ENCODE assay signal across 8 mouse cellular contexts in genomic region chr2:154436458-154437190, GRCm38 (mm10). TPM values are rescaled to one million over a fixed set of nuclear protein-coding genes. Genes with fewer than 3 reads are reported as not detected.
DNase-seq lines count a peak whose midpoint lies in the region; ATAC-seq and TF ChIP-seq lines count a peak whose summit lies in the region.

Gene Cbfa2t2 (plus strand): TSS chr2:154436481.

- peak within 1 kb of the TSS; percentile 97 for H3K9ac ChIP-seq in forebrain, embryonic 14.5 days (ENCODE audit: low read length)

- H3K4me2 ChIP-seq in forebrain, embryonic 14.5 days (ENCODE audit: low read length) = peak within 1 kb of the TSS; percentile 71

- ATAC-seq in forebrain, embryonic 14.5 days = peak; percentile 86
- peak; percentile 28; the same call in 1 of the 2 replicates for ATAC-seq in megakaryocyte, adult 5-6 weeks (ENCODE audit: poor library complexity, severe bottlenecking)

- peak within 1 kb of the TSS; percentile 97 for H3K4me3 ChIP-seq in forebrain, embryonic 14.5 days (ENCODE audit: low read depth, low read length)
- H3K4me3 ChIP-seq in hindbrain, embryonic 10.5 days = peak within 1 kb of the TSS; percentile 98
- H3K4me3 ChIP-seq in small intestine, adult 2 months (ENCODE audit: low read depth, low read length) = peak within 1 kb of the TSS; percentile 93

- no peaks in the 10 kb centered on the region for H3K27me3 ChIP-seq in forebrain, embryonic 14.5 days (replicated peaks; ENCODE audit: control insufficient read depth, insufficient read depth, low read length)
- H3K27me3 ChIP-seq in hindbrain, embryonic 10.5 days (ENCODE audit: insufficient read depth, poor library complexity, severe bottlenecking) = no peaks in the 10 kb centered on the region
- no peaks in the 10 kb centered on the region for H3K27me3 ChIP-seq in small intestine, adult 2 months (ENCODE audit: control insufficient read depth, insufficient read depth, low read length)

- H3K36me3 ChIP-seq in forebrain, embryonic 14.5 days (ENCODE audit: control insufficient read depth, insufficient read depth, low read length) = no peaks in the 10 kb centered on the region
- peaks cover 11% of the 10 kb centered on the region; the same call in 1 of the 2 replicates for H3K36me3 ChIP-seq in hindbrain, embryonic 10.5 days
- H3K36me3 ChIP-seq in small intestine, adult 2 months (ENCODE audit: control insufficient read depth, insufficient read depth, low read length) = no peaks in the 10 kb centered on the region

- no peak for TF ChIP-seq CTCF in small intestine, adult 2 months (IDR thresholded peaks at IDR 0.05; ENCODE audit: extremely low read depth, insufficient read length, insufficient replicate concordance, low read depth, low read length)

- no peak; the same call in 1 of the 2 replicates for TF ChIP-seq POLR2A in small intestine, adult 2 months (IDR thresholded peaks at IDR 0.05; ENCODE audit: low read depth, low read length)

- H3K4me1 ChIP-seq in forebrain, embryonic 14.5 days (ENCODE audit: control insufficient read depth, insufficient read depth, low read length) = peaks cover 19% of the 10 kb centered on the region
- peaks cover 44% of the 10 kb centered on the region for H3K4me1 ChIP-seq in hindbrain, embryonic 10.5 days (replicated peaks)
- H3K4me1 ChIP-seq in small intestine, adult 2 months (ENCODE audit: control insufficient read depth, insufficient read depth, insufficient read length, low read length) = peaks cover 2% of the 10 kb centered on the region; the same call in 1 of the 2 replicates

- DNase-seq in cerebellum, adult 11 months = peak; percentile 62
- DNase-seq in cerebellum, postnatal 10 days = no peak
- peak; percentile 37 to 43 for DNase-seq in adrenal gland, postnatal 4 days (ENCODE audit: low spot score in 2 of 2)
- peak; percentile 54 for DNase-seq in forebrain, embryonic 14.5 days (ENCODE audit: low spot score)
- peak; percentile 76 for DNase-seq in hindbrain, embryonic 10.5 days (ENCODE audit: low spot score)
- no peak for DNase-seq in layer of hippocampus, postnatal 36 days

- H3K27ac ChIP-seq in forebrain, embryonic 14.5 days (ENCODE audit: low read depth, low read length) = peak within 1 kb of the TSS; percentile 94
- peak within 1 kb of the TSS; percentile 98 for H3K27ac ChIP-seq in hindbrain, embryonic 10.5 days
- H3K27ac ChIP-seq in small intestine, adult 2 months (ENCODE audit: insufficient read depth, low read depth, low read length) = peak within 1 kb of the TSS; percentile 61

- WGBS in forebrain, embryonic 14.5 days = 1% methylated on average over 52 of the region's 70 CpGs
- whole genome bisulfite sequencing in hindbrain, embryonic 10.5 days = under 1% methylated on average over 70 of the region's 70 CpGs
- under 1% methylated on average over 65 of the region's 70 CpGs for WGBS in small intestine, adult 2 months

- H3K9me3 ChIP-seq in forebrain, embryonic 14.5 days (replicated peaks; ENCODE audit: control insufficient read depth, low read length) = no peaks in the 10 kb centered on the region
- no peaks in the 10 kb centered on the region for H3K9me3 ChIP-seq in hindbrain, embryonic 10.5 days

RNA-seq across cellular contexts. Expression of gene Cbfa2t2, which starts in this region (rescaled TPM):
- 10 to 100 TPM; 45.8 to 60.4 TPM for total RNA-seq in adrenal gland, postnatal 4 days (2021)
- 51.9 and 59.4 TPM in 2 replicates for polyA plus RNA-seq in forebrain, embryonic 14.5 days (2014; fragmentation: Nextera tagmentation; extraction: Ambion mirVana)
- polyA plus RNA-seq in hindbrain, embryonic 10.5 days (2016; fragmentation: Nextera tagmentation; extraction: Ambion mirVana) = 79.1 and 84.9 TPM in 2 replicates
- total RNA-seq in layer of hippocampus, postnatal 36 days (2021) = 10 to 100 TPM; 49.7 to 57.7 TPM
- 13.7 and 19.1 TPM in 2 replicates for total RNA-seq in megakaryocyte, adult 5-6 weeks (2015)
- 7.5 and 22.8 TPM in 2 replicates for total RNA-seq in megakaryocyte, adult 5-6 weeks (2017)
- polyA plus RNA-seq in small intestine, adult 2 months (2012; rRNA removed) = 3.6 and 9.8 TPM in 2 replicates

Comparison
In these comparisons a context has a peak if more than half of its experiments do, and no peak if none do; other contexts are left out.
1. DNase-seq: peak in cerebellum, adult 11 months (single experiment), adrenal gland, postnatal 4 days (2 of 2), forebrain, embryonic 14.5 days (single experiment) and hindbrain, embryonic 10.5 days (single experiment); none in cerebellum, postnatal 10 days (0 of 2) and layer of hippocampus, postnatal 36 days (0 of 2).
2. Peak in every context shown above with its lines, with median percentiles within 50 percentile points of each other: H3K27ac ChIP-seq and H3K4me3 ChIP-seq.